Mouse (Mus musculus) neural tube, embryonic 12.5 days (tissue): ENCODE results near the gene Ghsr. TPM values are rescaled to one million over a fixed set of nuclear protein-coding genes. Genes with fewer than 3 reads are reported as not detected.

Source experiments
- ATAC-seq: fragments of 200-750 bp; cut with Nextera tagmentation; 2 replicates; pipeline ENCODE4 v1.8.0; 2017; ENCODE audit warnings: low read depth, mild to moderate bottlenecking, moderate TSS enrichment, moderate library complexity; ENCODE audit not compliant: low FRiP score
- H3K27ac ChIP-seq: fragments of 300-500 bp; sonication (generic); 2 replicates; pipeline ENCODE4 v1.5.1; 2016
- H3K27me3 ChIP-seq: fragments of 300-500 bp; sonication (generic); replicated peaks from 2 replicates; pipeline ENCODE4 v1.6.1; 2016; ENCODE audit warnings: mild to moderate bottlenecking
- H3K36me3 ChIP-seq: fragments of 300-500 bp; sonication (generic); 2 replicates; pipeline ENCODE4 v1.6.1; 2016; ENCODE audit warnings: mild to moderate bottlenecking
- H3K4me1 ChIP-seq: fragments of 300-500 bp; sonication (generic); 2 replicates; pipeline ENCODE4 v1.6.1; 2016
- H3K4me2 ChIP-seq: fragments of 300-500 bp; sonication (generic); replicated peaks from 2 replicates; pipeline ENCODE4 v1.6.1; 2016; ENCODE audit warnings: mild to moderate bottlenecking
- H3K4me3 ChIP-seq: fragments of 300-500 bp; sonication (generic); 2 replicates; pipeline ENCODE4 v1.5.1; 2016
- H3K9ac ChIP-seq: fragments of 300-500 bp; sonication (generic); 2 replicates; pipeline ENCODE4 v1.6.1; 2016; ENCODE audit warnings: mild to moderate bottlenecking
- H3K9me3 ChIP-seq: fragments of 300-500 bp; sonication (generic); 2 replicates; pipeline ENCODE4 v1.6.1; 2016; ENCODE audit warnings: mild to moderate bottlenecking
- WGBS: fragments of 180-500 bp; shearing (Covaris S2); methylation state at CpG from one replicate; pipeline ENCODE4 v1.1.7; 2016; 5-methylcytosine and 5-hydroxymethylcytosine counted together
- polyA plus RNA-seq: library from polyadenylated mRNA; unstranded; fragments of >200 nt; fragmentation: Nextera tagmentation; extraction: Ambion mirVana; gene quantifications from 2 replicates; pipeline ENCODE4 v1.2.1, GENCODE M21; 2016

Gene Ghsr
- 0.41 and 0.62 TPM in 2 replicates for polyA plus RNA-seq

GRCm38 (mm10) chr3:27371276-27371621, at the start of gene Ghsr:
TSS of gene Ghsr (plus strand) at chr3:27371351.
- H3K4me3 ChIP-seq: peak within 1 kb of the TSS; percentile 37
- H3K4me2 ChIP-seq: peak within 1 kb of the TSS; percentile 78
- peaks cover 17% of the 10 kb centered on the region for H3K4me1 ChIP-seq
- H3K27ac ChIP-seq: no peak within 1 kb of the TSS
- under 1% methylated on average over 18 of the region's 19 CpGs for WGBS
- H3K27me3 ChIP-seq: peaks cover 44% of the 10 kb centered on the region
- peak within 1 kb of the TSS; percentile 35; the same call in 1 of the 2 replicates for H3K9ac ChIP-seq
- H3K36me3 ChIP-seq: no peaks in the 10 kb centered on the region
- peak; percentile 49; the same call in 1 of the 2 replicates for ATAC-seq
- no peaks in the 10 kb centered on the region for H3K9me3 ChIP-seq

GRCm38 (mm10) chr3:27322591-27322990, 48.6 kb upstream of the Ghsr start:
- H3K27ac ChIP-seq: no peak overlapping the region
- H3K4me2 ChIP-seq: no peak overlapping the region
- 88% methylated on average over 9 of the region's 9 CpGs for WGBS
- no peaks in the 10 kb centered on the region for H3K27me3 ChIP-seq
- H3K36me3 ChIP-seq: no peaks in the 10 kb centered on the region
- no peak for ATAC-seq
- H3K9me3 ChIP-seq: no peaks in the 10 kb centered on the region
- no peak overlapping the region for H3K9ac ChIP-seq
- H3K4me1 ChIP-seq: no peaks in the 10 kb centered on the region
- H3K4me3 ChIP-seq: no peak overlapping the region

DNA sequence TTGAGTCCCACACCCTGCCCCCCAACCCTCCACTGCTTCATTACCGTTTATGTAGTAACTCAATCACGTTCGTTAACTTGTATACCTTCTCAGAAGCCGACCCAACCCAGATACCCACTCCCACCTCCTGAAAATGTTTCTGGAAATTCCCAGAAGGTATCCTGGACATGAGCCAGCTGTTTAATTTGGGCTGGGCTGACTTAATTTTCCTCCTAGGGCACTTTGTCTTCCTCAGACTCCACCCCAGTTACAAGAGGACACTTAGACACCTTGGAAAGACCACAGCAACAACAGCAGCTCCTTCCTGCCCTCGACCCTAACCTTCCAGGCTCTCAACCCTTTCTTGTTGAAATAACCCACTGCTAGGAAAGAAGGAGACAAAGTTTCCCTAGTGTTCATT, 47.6 kb upstream of the Ghsr start:
- Histone ChIP-seq H3K4me3 (no peak overlapping the region), H3K9me3 (no peaks in the 10 kb centered on the region), H3K9ac (no peak overlapping the region), H3K4me1 (no peaks in the 10 kb centered on the region), H3K36me3 (no peaks in the 10 kb centered on the region), H3K27ac (no peak overlapping the region), H3K27me3 (no peaks in the 10 kb centered on the region), H3K4me2 (no peak overlapping the region)
- WGBS: 80% methylated on average over 5 of the region's 5 CpGs
- ATAC-seq: no peak

- Histone ChIP-seq H3K36me3 (no peaks in the 10 kb centered on the region), H3K27me3 (no peaks in the 10 kb centered on the region), H3K9ac (no peak overlapping the region), H3K27ac (no peak overlapping the region), H3K9me3 (no peaks in the 10 kb centered on the region), H3K4me1 (no peaks in the 10 kb centered on the region), H3K4me2 (no peak overlapping the region), H3K4me3 (no peak overlapping the region)
- no peak for ATAC-seq
- 84% methylated on average over 4 of the region's 4 CpGs for WGBS
Observed at GRCm38 (mm10) chr3:27326633-27327191, 44.4 kb upstream of the Ghsr start.

DNA sequence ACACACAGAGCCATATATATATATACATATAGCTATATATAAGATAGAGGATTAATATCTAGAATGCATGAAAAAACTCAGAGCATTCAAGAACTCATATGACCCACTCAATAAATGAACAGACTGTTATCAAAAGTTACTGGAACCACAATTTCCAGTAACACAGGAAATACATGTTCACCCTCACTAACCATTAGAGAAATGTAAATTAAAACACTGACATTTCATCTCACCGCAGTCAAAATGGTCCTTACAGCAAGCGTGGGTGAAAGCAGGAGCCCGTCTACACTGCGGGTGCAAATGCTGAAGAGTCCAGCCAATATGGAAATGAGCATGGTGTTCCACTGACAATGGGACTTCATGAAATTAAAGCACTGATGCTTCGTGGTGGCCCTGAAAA, 40.4 kb upstream of the Ghsr start:
- no peak overlapping the region for H3K4me2 ChIP-seq
- H3K4me1 ChIP-seq: no peaks in the 10 kb centered on the region
- no peak overlapping the region for H3K9ac ChIP-seq
- no peak for ATAC-seq
- no peak overlapping the region for H3K4me3 ChIP-seq
- no peaks in the 10 kb centered on the region for H3K9me3 ChIP-seq
- H3K27ac ChIP-seq: no peak overlapping the region
- no peaks in the 10 kb centered on the region for H3K36me3 ChIP-seq
- WGBS: 90% methylated on average over 5 of the region's 5 CpGs
- no peaks in the 10 kb centered on the region for H3K27me3 ChIP-seq

GRCm38 (mm10) chr3:27338437-27338836, 32.7 kb upstream of the Ghsr start:
- no peak overlapping the region for H3K9ac ChIP-seq
- no peaks in the 10 kb centered on the region for H3K27me3 ChIP-seq
- 40% methylated on average over 6 of the region's 6 CpGs for WGBS
- H3K9me3 ChIP-seq: no peaks in the 10 kb centered on the region
- H3K4me1 ChIP-seq: no peaks in the 10 kb centered on the region
- no peaks in the 10 kb centered on the region for H3K36me3 ChIP-seq
- no peak overlapping the region for H3K27ac ChIP-seq
- no peak overlapping the region for H3K4me2 ChIP-seq
- no peak for ATAC-seq
- H3K4me3 ChIP-seq: no peak overlapping the region

DNA sequence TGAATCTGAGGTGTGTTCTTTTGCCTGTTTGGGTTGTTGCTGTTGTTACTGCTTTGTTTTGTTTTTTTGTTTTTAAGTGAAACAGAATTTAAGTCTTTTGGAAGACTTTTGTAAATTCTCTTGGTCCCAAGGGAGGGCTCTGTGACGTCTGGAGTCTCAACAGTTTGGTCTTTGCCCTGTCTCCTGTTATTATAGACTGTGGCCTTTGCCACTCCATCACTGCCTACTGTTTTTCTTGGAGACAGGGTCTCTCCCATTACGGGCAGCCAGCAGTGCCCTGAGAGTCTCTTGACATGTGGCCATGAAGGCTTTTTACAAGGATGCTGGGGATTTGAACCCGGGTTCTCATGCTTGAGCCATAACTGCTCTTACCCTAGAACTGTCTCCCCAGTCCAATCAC, 32.3 kb upstream of the Ghsr start:
- Histone ChIP-seq H3K4me1 (no peaks in the 10 kb centered on the region), H3K9ac (no peak overlapping the region), H3K9me3 (no peaks in the 10 kb centered on the region), H3K36me3 (no peaks in the 10 kb centered on the region), H3K27ac (no peak overlapping the region), H3K4me3 (no peak overlapping the region), H3K4me2 (no peak overlapping the region), H3K27me3 (no peaks in the 10 kb centered on the region)
- WGBS: 69% methylated on average over 3 of the region's 3 CpGs
- no peak for ATAC-seq

DNA sequence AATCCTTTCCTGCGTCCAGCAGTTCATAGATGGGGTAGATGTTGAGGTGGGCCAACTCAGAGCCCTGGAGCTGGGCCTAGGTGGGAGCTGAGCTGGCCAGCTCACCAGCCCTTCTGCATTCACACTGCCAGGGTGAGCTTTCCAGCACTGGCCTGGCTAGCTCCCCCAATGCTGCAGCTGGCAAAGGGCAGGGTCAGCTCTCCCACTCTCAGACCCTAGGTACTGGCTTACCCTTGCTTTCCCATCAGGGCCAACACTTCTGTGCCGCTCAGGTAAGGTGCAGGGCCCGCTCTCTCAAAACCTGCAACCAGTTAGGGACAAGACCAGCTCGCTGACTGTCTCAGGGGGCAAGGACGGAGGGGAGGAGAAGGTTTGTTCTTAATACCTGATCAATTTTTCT, 30.4 kb upstream of the Ghsr start:
- Histone ChIP-seq H3K4me3 (no peak overlapping the region), H3K27ac (no peak overlapping the region), H3K9ac (no peak overlapping the region), H3K4me1 (no peaks in the 10 kb centered on the region), H3K27me3 (no peaks in the 10 kb centered on the region), H3K4me2 (no peak overlapping the region), H3K9me3 (no peaks in the 10 kb centered on the region), H3K36me3 (no peaks in the 10 kb centered on the region)
- no peak for ATAC-seq
- 91% methylated on average over 5 of the region's 5 CpGs for WGBS

GRCm38 (mm10) chr3:27342462-27342861, 28.7 kb upstream of the Ghsr start:
- 51% methylated on average over 6 of the region's 6 CpGs for WGBS
- peak; percentile 38; the same call in 1 of the 2 replicates for ATAC-seq

DNA sequence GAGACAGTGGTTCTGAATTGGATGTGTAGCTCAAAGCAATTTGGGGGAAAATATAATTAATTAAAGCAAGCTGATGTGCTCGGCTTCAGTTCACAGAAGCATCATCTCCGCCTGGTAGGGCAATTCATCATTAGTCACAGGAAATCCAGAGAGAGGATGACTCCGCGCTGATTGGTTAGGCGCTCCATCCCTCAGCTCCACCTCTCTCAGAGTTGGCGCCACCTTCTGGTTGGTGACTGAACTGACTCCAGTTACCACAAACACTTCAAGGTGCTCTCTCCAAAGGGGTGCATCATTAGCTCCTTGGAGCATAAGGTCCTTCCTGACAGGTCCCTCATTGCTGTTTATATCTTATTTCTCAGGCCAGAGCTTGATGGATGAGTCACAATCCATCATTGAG, 25.6 kb upstream of the Ghsr start:
- Histone ChIP-seq H3K27ac (no peak overlapping the region), H3K4me3 (no peak overlapping the region), H3K9me3 (no peaks in the 10 kb centered on the region), H3K27me3 (no peaks in the 10 kb centered on the region), H3K9ac (no peak overlapping the region), H3K4me1 (no peaks in the 10 kb centered on the region), H3K36me3 (no peaks in the 10 kb centered on the region), H3K4me2 (no peak overlapping the region)
- no peak for ATAC-seq
- WGBS: 52% methylated on average over 6 of the region's 6 CpGs

More at GRCm38 (mm10) chr3:27342462-27342861, 28.7 kb upstream of the Ghsr start:
- Histone ChIP-seq H3K36me3 (no peaks in the 10 kb centered on the region), H3K27ac (no peak overlapping the region), H3K4me2 (no peak overlapping the region), H3K9me3 (no peaks in the 10 kb centered on the region), H3K4me3 (no peak overlapping the region), H3K4me1 (no peaks in the 10 kb centered on the region), H3K9ac (no peak overlapping the region), H3K27me3 (no peaks in the 10 kb centered on the region)

- Histone ChIP-seq H3K4me1 (peaks cover 4% of the 10 kb centered on the region; the same call in 1 of the 2 replicates), H3K36me3 (no peaks in the 10 kb centered on the region), H3K4me3 (no peak overlapping the region), H3K9me3 (no peaks in the 10 kb centered on the region), H3K4me2 (no peak overlapping the region), H3K27ac (no peak overlapping the region), H3K27me3 (no peaks in the 10 kb centered on the region), H3K9ac (no peak overlapping the region)
- ATAC-seq: no peak
- WGBS: 72% methylated on average over 5 of the region's 5 CpGs
Observed at GRCm38 (mm10) chr3:27348462-27348861, 22.7 kb upstream of the Ghsr start.

DNA sequence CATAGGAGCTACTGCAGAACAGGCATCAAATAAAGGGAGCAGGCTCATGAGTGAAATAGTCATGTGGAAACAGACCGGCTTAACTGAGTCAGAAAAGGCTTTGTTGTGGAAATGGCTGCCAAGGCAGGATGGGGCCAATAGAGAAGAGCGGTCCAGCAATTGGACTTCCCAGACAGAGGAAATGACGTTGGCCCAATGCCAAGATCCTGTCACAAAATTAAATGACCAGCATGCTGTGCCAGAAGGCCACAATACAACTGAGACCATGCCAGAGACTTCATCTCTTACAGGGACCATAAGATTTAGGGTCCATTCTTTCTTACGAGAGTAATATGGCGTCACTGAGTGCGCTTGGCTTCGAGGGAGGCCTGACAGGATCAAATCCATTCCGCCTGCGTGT, 20.0 kb upstream of the Ghsr start:
- no peaks in the 10 kb centered on the region for H3K9me3 ChIP-seq
- no peaks in the 10 kb centered on the region for H3K36me3 ChIP-seq
- no peaks in the 10 kb centered on the region for H3K27me3 ChIP-seq
- peaks cover 4% of the 10 kb centered on the region; the same call in 1 of the 2 replicates for H3K4me1 ChIP-seq
- no peak overlapping the region for H3K27ac ChIP-seq
- H3K9ac ChIP-seq: no peak overlapping the region
- 48% methylated on average over 9 of the region's 9 CpGs for WGBS
- H3K4me3 ChIP-seq: no peak overlapping the region
- H3K4me2 ChIP-seq: no peak overlapping the region
- ATAC-seq: peak; percentile 90

GRCm38 (mm10) chr3:27359100-27359720, 11.9 kb upstream of the Ghsr start:
- no peak for ATAC-seq
- Histone ChIP-seq H3K36me3 (no peaks in the 10 kb centered on the region), H3K4me1 (no peaks in the 10 kb centered on the region), H3K9ac (no peak overlapping the region), H3K9me3 (no peaks in the 10 kb centered on the region), H3K4me2 (no peak overlapping the region), H3K27ac (no peak overlapping the region), H3K27me3 (no peaks in the 10 kb centered on the region), H3K4me3 (no peak overlapping the region)
- 89% methylated on average over 2 of the region's 2 CpGs for WGBS
